In genomic region chr12:102696635-102697354, GRCm38 (mm10) we compare ENCODE assay signal across 14 mouse cellular contexts. TPM values are rescaled to one million over a fixed set of nuclear protein-coding genes. Genes with fewer than 3 reads are reported as not detected.
DNase-seq lines count a peak whose midpoint lies in the region; ATAC-seq and TF ChIP-seq lines count a peak whose summit lies in the region.
"Had no signal": no experiment of that assay in that cellular context is flagged by ENCODE, and none has a peak within 500 bp of the region (broad histone marks: within the 10 kb centered on the region; RNA-seq: fewer than 3 reads in every experiment).

No protein-coding gene starts in this region.

- peaks cover 13% of the 10 kb centered on the region; the same call in 1 of the 2 replicates for H3K36me3 ChIP-seq in hindbrain, embryonic 10.5 days
- H3K36me3 ChIP-seq in hindbrain, postnatal 0 days (ENCODE audit: insufficient read depth, low read length) = no peaks in the 10 kb centered on the region
- H3K36me3 ChIP-seq in E14TG2a.4 (ENCODE audit: insufficient read depth, low read length) = peaks cover 52% of the 10 kb centered on the region
- no peaks in the 10 kb centered on the region; the same call in 1 of the 2 replicates for H3K36me3 ChIP-seq in intestine, postnatal 0 days (ENCODE audit: control insufficient read depth, insufficient read depth)
- H3K36me3 ChIP-seq: neural tube, embryonic 12.5 days had no signal

- no peaks in the 10 kb centered on the region for H3K27me3 ChIP-seq in hindbrain, embryonic 10.5 days (ENCODE audit: insufficient read depth, poor library complexity, severe bottlenecking)
- H3K27me3 ChIP-seq in hindbrain, postnatal 0 days (ENCODE audit: insufficient read depth, low read length) = no peaks in the 10 kb centered on the region
- H3K27me3 ChIP-seq in E14TG2a.4 (ENCODE audit: insufficient read depth, low read length) = no peaks in the 10 kb centered on the region
- no peaks in the 10 kb centered on the region for H3K27me3 ChIP-seq in intestine, postnatal 0 days (replicated peaks; ENCODE audit: control insufficient read depth, insufficient read depth, low read length)
- H3K27me3 ChIP-seq: neural tube, embryonic 12.5 days had no signal

- peak; percentile 60 for DNase-seq in cerebellum, adult 9-10 months
- no peak for DNase-seq in cerebellum, adult 11-12 months
- no peak for DNase-seq in hindbrain, embryonic 10.5 days (ENCODE audit: low spot score)
- DNase-seq in hindbrain, postnatal 0 days (ENCODE audit: low spot score) = no peak
- DNase-seq in right cerebral cortex, adult 18-20 months = no peak
- no peak for DNase-seq in spleen, postnatal 4 days (ENCODE audit: low spot score in 2 of 2)
- DNase-seq: adrenal gland, adult 2 months; heart, adult 2 months; heart, postnatal 4 days; kidney, postnatal 25 days; lung, adult 2 months had no signal

- H3K4me2 ChIP-seq in hindbrain, postnatal 0 days (ENCODE audit: low read depth, low read length) = no peak overlapping the region
- peak overlapping the region; percentile 27 for H3K4me2 ChIP-seq in intestine, postnatal 0 days (replicated peaks; ENCODE audit: low read depth)
- H3K4me2 ChIP-seq: neural tube, embryonic 12.5 days had no signal

- no peak for TF ChIP-seq CTCF in hindbrain, postnatal 0 days (IDR thresholded peaks at IDR 0.05; ENCODE audit: low read depth)
- TF ChIP-seq CTCF in E14TG2a.4 (conservative IDR thresholded peaks at IDR 0.05; ENCODE audit: low read length) = no peak
- TF ChIP-seq CTCF in intestine, postnatal 0 days (IDR thresholded peaks at IDR 0.05; ENCODE audit: low read depth) = no peak

- H3K9ac ChIP-seq in hindbrain, postnatal 0 days (replicated peaks; ENCODE audit: low read length) = no peak overlapping the region
- no peak overlapping the region for H3K9ac ChIP-seq in intestine, postnatal 0 days (ENCODE audit: low read depth, low read length)
- H3K9ac ChIP-seq: neural tube, embryonic 12.5 days had no signal

- H3K9me3 ChIP-seq in hindbrain, embryonic 10.5 days = no peaks in the 10 kb centered on the region
- no peaks in the 10 kb centered on the region for H3K9me3 ChIP-seq in hindbrain, postnatal 0 days (ENCODE audit: low read length)
- H3K9me3 ChIP-seq in E14TG2a.4 (ENCODE audit: low read length) = no peaks in the 10 kb centered on the region
- no peaks in the 10 kb centered on the region for H3K9me3 ChIP-seq in intestine, postnatal 0 days (ENCODE audit: control insufficient read depth)
- H3K9me3 ChIP-seq: neural tube, embryonic 12.5 days had no signal

- 86% methylated on average over 14 of the region's 14 CpGs for WGBS in hindbrain, embryonic 10.5 days
- 76% methylated on average over 14 of the region's 14 CpGs for WGBS in hindbrain, postnatal 0 days
- WGBS in intestine, postnatal 0 days = 64% methylated on average over 14 of the region's 14 CpGs

- no peak for ATAC-seq in hindbrain, postnatal 0 days
- ATAC-seq in intestine, postnatal 0 days = no peak

- H3K4me3 ChIP-seq in hindbrain, embryonic 10.5 days = no peak overlapping the region
- no peak overlapping the region for H3K4me3 ChIP-seq in hindbrain, postnatal 0 days (ENCODE audit: low read length)
- peak overlapping the region; percentile 53 for H3K4me3 ChIP-seq in E14TG2a.4 (replicated peaks; ENCODE audit: low read length)
- H3K4me3 ChIP-seq in intestine, postnatal 0 days (ENCODE audit: low read depth, low read length) = no peak overlapping the region
- H3K4me3 ChIP-seq: heart, adult 2 months; neural tube, embryonic 12.5 days had no signal

- peak overlapping the region; percentile 92 for H3K27ac ChIP-seq in hindbrain, embryonic 10.5 days
- H3K27ac ChIP-seq in hindbrain, postnatal 0 days = no peak overlapping the region
- H3K27ac ChIP-seq in intestine, postnatal 0 days (ENCODE audit: low read depth, low read length) = no peak overlapping the region
- H3K27ac ChIP-seq: heart, adult 2 months; neural tube, embryonic 12.5 days had no signal

- H3K4me1 ChIP-seq in hindbrain, embryonic 10.5 days (replicated peaks) = peaks cover 83% of the 10 kb centered on the region
- peaks cover 29% of the 10 kb centered on the region for H3K4me1 ChIP-seq in hindbrain, postnatal 0 days (ENCODE audit: insufficient read depth, low read length)
- peaks cover 100% of the 10 kb centered on the region for H3K4me1 ChIP-seq in E14TG2a.4 (replicated peaks; ENCODE audit: low read depth, low read length)
- peaks cover 45% of the 10 kb centered on the region for H3K4me1 ChIP-seq in intestine, postnatal 0 days (replicated peaks; ENCODE audit: control insufficient read depth, insufficient read depth, low read length)

RNA-seq across cellular contexts. Expression of gene Itpk1, which starts 7.9 kb away (rescaled TPM):
- polyA plus RNA-seq in hindbrain, embryonic 10.5 days (2016; fragmentation: Nextera tagmentation; extraction: Ambion mirVana) = 20.5 and 29.2 TPM in 2 replicates
- total RNA-seq in hindbrain, postnatal 0 days (2014; rRNA removed) = 69.0 and 73.9 TPM in 2 replicates
- polyA plus RNA-seq in hindbrain, postnatal 0 days (2015; fragmentation: Nextera tagmentation; extraction: Ambion mirVana) = 34.1 and 35.7 TPM in 2 replicates
- polyA plus RNA-seq in intestine, postnatal 0 days (2015; fragmentation: Nextera tagmentation; extraction: Ambion mirVana) = 56.3 and 57.4 TPM in 2 replicates

RNA-seq across cellular contexts. Expression of gene Moap1, which starts 46.7 kb away (rescaled TPM):
- 34.4 and 37.9 TPM in 2 replicates for polyA plus RNA-seq in hindbrain, embryonic 10.5 days (2016; fragmentation: Nextera tagmentation; extraction: Ambion mirVana)
- 13.9 and 20.7 TPM in 2 replicates for total RNA-seq in hindbrain, postnatal 0 days (2014; rRNA removed)
- 62.3 and 64.9 TPM in 2 replicates for polyA plus RNA-seq in hindbrain, postnatal 0 days (2015; fragmentation: Nextera tagmentation; extraction: Ambion mirVana)
- 10.8 and 12.2 TPM in 2 replicates for polyA plus RNA-seq in intestine, postnatal 0 days (2015; fragmentation: Nextera tagmentation; extraction: Ambion mirVana)

RNA-seq across cellular contexts. Expression of gene Tmem251, which starts 46.8 kb away (rescaled TPM):
- polyA plus RNA-seq in hindbrain, embryonic 10.5 days (2016; fragmentation: Nextera tagmentation; extraction: Ambion mirVana) = 11.1 and 11.5 TPM in 2 replicates
- 4.3 and 7.1 TPM in 2 replicates for total RNA-seq in hindbrain, postnatal 0 days (2014; rRNA removed)
- 11.2 and 12.2 TPM in 2 replicates for polyA plus RNA-seq in hindbrain, postnatal 0 days (2015; fragmentation: Nextera tagmentation; extraction: Ambion mirVana)
- polyA plus RNA-seq in intestine, postnatal 0 days (2015; fragmentation: Nextera tagmentation; extraction: Ambion mirVana) = 22.7 and 23.6 TPM in 2 replicates
